ENCODE assay signal across 7 mouse cellular contexts in the genomic region with DNA sequence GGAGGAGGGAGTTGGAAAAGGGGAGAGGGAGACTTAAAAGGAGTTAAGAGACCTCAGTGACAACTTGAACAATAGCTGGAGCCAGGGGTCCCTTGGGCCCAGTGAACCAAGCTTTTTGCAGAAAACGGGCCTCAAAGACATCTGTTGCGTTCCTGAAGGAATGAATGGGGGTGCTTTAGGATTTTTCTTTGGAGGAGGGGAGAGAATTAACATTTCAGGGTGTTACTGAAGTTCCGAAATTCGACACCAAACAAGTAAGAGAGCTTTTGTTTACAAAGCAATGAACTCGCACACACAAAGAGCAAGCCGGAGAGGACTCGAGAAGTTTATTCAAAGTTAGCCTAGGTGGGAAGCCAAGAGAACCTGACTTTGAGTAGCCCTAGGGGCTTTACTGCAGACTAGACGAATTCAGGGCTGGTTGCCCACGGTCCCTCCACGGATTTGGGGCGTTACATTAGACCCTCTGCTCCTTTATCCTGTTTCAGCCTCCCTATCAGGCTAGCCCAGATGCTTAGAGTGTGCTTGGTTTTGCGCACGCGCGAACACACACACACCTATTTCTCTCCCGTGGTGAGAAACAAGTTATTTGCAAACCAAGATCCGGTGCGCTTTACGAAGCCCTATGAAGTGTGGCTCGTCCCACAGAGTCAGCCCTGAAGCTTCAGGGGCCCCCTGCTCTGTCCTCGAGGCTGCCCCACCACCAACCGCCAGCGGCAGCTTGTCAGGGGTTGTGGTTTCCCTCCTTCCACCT. TPM values are rescaled to one million over a fixed set of nuclear protein-coding genes. Genes with fewer than 3 reads are reported as not detected.
A peak's percentile ranks its signal among the peaks of the same experiment; 100 is the strongest.
DNase-seq lines count a peak whose midpoint lies in the region; ATAC-seq and TF ChIP-seq lines count a peak whose summit lies in the region.

No protein-coding gene starts in this region.

- no peak for TF ChIP-seq CTCF in ES-Bruce4 (IDR thresholded peaks at IDR 0.05; ENCODE audit: low read depth, low read length)
- 0 out of 2 replicates have a peak, but pooled peaks have one; percentile 6 for TF ChIP-seq CTCF in bone marrow macrophage, adult 2 months (IDR thresholded peaks at IDR 0.05; ENCODE audit: low read depth, low read length)
- no peak for TF ChIP-seq CTCF in midbrain, postnatal 0 days (IDR thresholded peaks at IDR 0.05)

- peak overlapping the region; percentile 41; the same call in 1 of the 2 replicates for H3K27ac ChIP-seq in ES-Bruce4 (ENCODE audit: insufficient read depth, low read length)
- peak overlapping the region; percentile 54; the same call in 1 of the 2 replicates for H3K27ac ChIP-seq in bone marrow macrophage, adult 2 months (ENCODE audit: insufficient read depth, low read depth, low read length)
- H3K27ac ChIP-seq in heart, embryonic 14.5 days (replicated peaks in 1 of 2; ENCODE audit: control insufficient read depth in 1 of 2, insufficient read depth in 1 of 2, low read depth in 2 of 2, low read length in 2 of 2): peak overlapping the region; percentile 78 to 98
- H3K27ac ChIP-seq in limb, embryonic 11.5 days (replicated peaks; ENCODE audit: low read depth, low read length): peak overlapping the region; percentile 98
- peak overlapping the region; percentile 38; the same call in 1 of the 2 replicates for H3K27ac ChIP-seq in midbrain, postnatal 0 days (ENCODE audit: low read depth, low read length)

- H3K9me3 ChIP-seq in ES-Bruce4 (replicated peaks; ENCODE audit: control insufficient read depth, insufficient read depth, low read length, poor library complexity, severe bottlenecking): no peaks in the 10 kb centered on the region
- no peaks in the 10 kb centered on the region; the same call in 1 of the 2 replicates for H3K9me3 ChIP-seq in heart, embryonic 14.5 days (ENCODE audit: control insufficient read depth, low read length)
- H3K9me3 ChIP-seq in limb, embryonic 11.5 days (ENCODE audit: control insufficient read depth, low read length): peaks cover 4% of the 10 kb centered on the region; the same call in 1 of the 2 replicates
- no peaks in the 10 kb centered on the region for H3K9me3 ChIP-seq in midbrain, postnatal 0 days (ENCODE audit: low read length)

- no peak for TF ChIP-seq POLR2A in ES-Bruce4 (IDR thresholded peaks at IDR 0.05; ENCODE audit: insufficient read depth, low read length)
- no peak for TF ChIP-seq POLR2A in bone marrow macrophage, adult 2 months (IDR thresholded peaks at IDR 0.05; ENCODE audit: borderline replicate concordance, low read depth, low read length)

- no peak for ATAC-seq in heart, embryonic 14.5 days (ENCODE audit: insufficient number of reproducible peaks, insufficient read depth, low FRiP score, low read depth)
- no peak for ATAC-seq in limb, embryonic 11.5 days (ENCODE audit: insufficient number of reproducible peaks, low FRiP score, low TSS enrichment, low read depth)
- no peak for ATAC-seq in midbrain, postnatal 0 days (ENCODE audit: low FRiP score)

- 6% methylated on average over 23 of the region's 23 CpGs for WGBS in heart, embryonic 14.5 days
- under 1% methylated on average over 23 of the region's 23 CpGs for WGBS in limb, embryonic 11.5 days
- WGBS in midbrain, postnatal 0 days: 2% methylated on average over 23 of the region's 23 CpGs

- H3K27me3 ChIP-seq in ES-Bruce4 (ENCODE audit: control insufficient read depth, insufficient read depth, low read length, poor library complexity, severe bottlenecking): no peaks in the 10 kb centered on the region
- H3K27me3 ChIP-seq in heart, embryonic 14.5 days (ENCODE audit: control insufficient read depth, insufficient read depth, low read length): no peaks in the 10 kb centered on the region
- no peaks in the 10 kb centered on the region for H3K27me3 ChIP-seq in limb, embryonic 11.5 days (ENCODE audit: control insufficient read depth, insufficient read depth, low read length)
- no peaks in the 10 kb centered on the region for H3K27me3 ChIP-seq in midbrain, postnatal 0 days (ENCODE audit: insufficient read depth, low read length)

- peaks cover 5% of the 10 kb centered on the region for H3K4me1 ChIP-seq in ES-Bruce4 (ENCODE audit: control insufficient read depth, insufficient read depth, low read length)
- H3K4me1 ChIP-seq in bone marrow macrophage, adult 2 months (ENCODE audit: control insufficient read depth, insufficient read depth, low read length): peaks cover 2% of the 10 kb centered on the region; the same call in 1 of the 2 replicates
- H3K4me1 ChIP-seq in heart, embryonic 14.5 days (ENCODE audit: control insufficient read depth in 2 of 2, insufficient read depth in 2 of 2, low read length in 2 of 2): peaks cover 31 to 36% of the 10 kb centered on the region in 2 experiments
- peaks cover 27% of the 10 kb centered on the region for H3K4me1 ChIP-seq in limb, embryonic 11.5 days (ENCODE audit: control insufficient read depth, insufficient read depth, low read length)
- peaks cover 9% of the 10 kb centered on the region for H3K4me1 ChIP-seq in midbrain, postnatal 0 days (ENCODE audit: insufficient read depth, low read length)

- peak overlapping the region; percentile 57 for H3K9ac ChIP-seq in ES-Bruce4 (ENCODE audit: low read depth, poor library complexity, severe bottlenecking)
- peak overlapping the region; percentile 98 for H3K9ac ChIP-seq in heart, embryonic 14.5 days (ENCODE audit: low read length)
- peak overlapping the region; percentile 95 for H3K9ac ChIP-seq in limb, embryonic 11.5 days (ENCODE audit: low read length)
- no peak overlapping the region for H3K9ac ChIP-seq in midbrain, postnatal 0 days (replicated peaks; ENCODE audit: low read length, poor library complexity, severe bottlenecking)

- H3K36me3 ChIP-seq in ES-Bruce4 (ENCODE audit: control insufficient read depth, insufficient read depth, low read length, poor library complexity, severe bottlenecking): no peaks in the 10 kb centered on the region
- H3K36me3 ChIP-seq in heart, embryonic 14.5 days (ENCODE audit: control insufficient read depth, insufficient read depth, low read length): no peaks in the 10 kb centered on the region
- H3K36me3 ChIP-seq in limb, embryonic 11.5 days (ENCODE audit: control insufficient read depth, insufficient read depth, low read length): no peaks in the 10 kb centered on the region
- H3K36me3 ChIP-seq in midbrain, postnatal 0 days (ENCODE audit: insufficient read depth, low read length): no peaks in the 10 kb centered on the region

- peak; percentile 80 for DNase-seq in limb, embryonic 11.5 days (ENCODE audit: low spot score)
- no peak for DNase-seq in midbrain, postnatal 0 days (ENCODE audit: low spot score)
- peak; percentile 87 for DNase-seq in thymus, postnatal 14 days
- no peak for DNase-seq in frontal cortex, postnatal 36 days (ENCODE audit: low spot score in 2 of 2)

- H3K4me2 ChIP-seq in heart, embryonic 14.5 days (ENCODE audit: low read length): peak overlapping the region; percentile 94
- H3K4me2 ChIP-seq in limb, embryonic 11.5 days (ENCODE audit: low read depth, severe bottlenecking): peak overlapping the region; percentile 79
- peak overlapping the region; percentile 99 for H3K4me2 ChIP-seq in midbrain, postnatal 0 days (ENCODE audit: low read depth, low read length, poor library complexity, severe bottlenecking)

- no peak for TF ChIP-seq EP300 in ES-Bruce4 (IDR thresholded peaks at IDR 0.05; ENCODE audit: insufficient read depth, low read depth, low read length)

- H3K4me3 ChIP-seq in ES-Bruce4 (ENCODE audit: low read depth, low read length): peak overlapping the region; percentile 94
- peak overlapping the region; percentile 74 for H3K4me3 ChIP-seq in bone marrow macrophage, adult 2 months (ENCODE audit: insufficient read depth, low read length)
- peak overlapping the region; percentile 62 to 97 for H3K4me3 ChIP-seq in heart, embryonic 14.5 days (ENCODE audit: control insufficient read depth in 1 of 2, insufficient read depth in 1 of 2, low read depth in 1 of 2, low read length in 2 of 2)
- peak overlapping the region; percentile 88 for H3K4me3 ChIP-seq in limb, embryonic 11.5 days (ENCODE audit: low read depth, low read length)
- H3K4me3 ChIP-seq in midbrain, postnatal 0 days (ENCODE audit: low read depth, low read length): peak overlapping the region; percentile 69

RNA-seq across cellular contexts. Expression of gene Smad3, which starts 1.0 kb away (rescaled TPM):
- polyA plus RNA-seq in ES-Bruce4 (2011; ENCODE audit: insufficient read depth, insufficient read length, low read depth, missing spikeins): 25.2 and 25.7 TPM in 2 replicates
- polyA plus RNA-seq in bone marrow macrophage, adult 2 months (2012; ENCODE audit: insufficient read depth, insufficient read length, missing spikeins): 6.5 and 6.9 TPM in 2 replicates
- 7.6 and 10.4 TPM in 2 replicates for polyA plus RNA-seq in heart, embryonic 14.5 days (2014; fragmentation: Nextera tagmentation; extraction: Ambion mirVana)
- 21.0 and 24.0 TPM in 2 replicates for polyA plus RNA-seq in limb, embryonic 11.5 days (2014; fragmentation: Nextera tagmentation; extraction: Ambion mirVana)
- 13.2 and 20.6 TPM in 2 replicates for total RNA-seq in midbrain, postnatal 0 days (2014; rRNA removed)
- polyA plus RNA-seq in midbrain, postnatal 0 days (2015; fragmentation: Nextera tagmentation; extraction: Ambion mirVana): 4.0 TPM in 2 replicates

Comparison
In these comparisons a context has a peak if more than half of its experiments do, and no peak if none do; other contexts are left out.
1. H3K27ac ChIP-seq: peak in every context shown above with its lines; median percentile 98 in limb, embryonic 11.5 days; 88 in heart, embryonic 14.5 days; 54 in bone marrow macrophage, adult 2 months; 41 in ES-Bruce4; 38 in midbrain, postnatal 0 days.
2. DNase-seq: peak in limb, embryonic 11.5 days (single experiment) and thymus, postnatal 14 days (single experiment); none in midbrain, postnatal 0 days (single experiment) and frontal cortex, postnatal 36 days (0 of 2).
3. Peak in every context shown above with its lines, with median percentiles within 50 percentile points of each other: H3K4me3 ChIP-seq and H3K4me2 ChIP-seq.